Mouse (Mus musculus) c-Kit-positive CD71-positive TER-119-negative erythroid progenitor cells, embryonic 14.5 days (primary cell): ENCODE data around the gene Ppp1r3d.

Experiments
- DNase-seq: peaks from one replicate; pipeline ENCODE4 v3.0.0-alpha.2; 2013; ENCODE audit warnings: low read depth

Gene Ppp1r3d

DNA sequence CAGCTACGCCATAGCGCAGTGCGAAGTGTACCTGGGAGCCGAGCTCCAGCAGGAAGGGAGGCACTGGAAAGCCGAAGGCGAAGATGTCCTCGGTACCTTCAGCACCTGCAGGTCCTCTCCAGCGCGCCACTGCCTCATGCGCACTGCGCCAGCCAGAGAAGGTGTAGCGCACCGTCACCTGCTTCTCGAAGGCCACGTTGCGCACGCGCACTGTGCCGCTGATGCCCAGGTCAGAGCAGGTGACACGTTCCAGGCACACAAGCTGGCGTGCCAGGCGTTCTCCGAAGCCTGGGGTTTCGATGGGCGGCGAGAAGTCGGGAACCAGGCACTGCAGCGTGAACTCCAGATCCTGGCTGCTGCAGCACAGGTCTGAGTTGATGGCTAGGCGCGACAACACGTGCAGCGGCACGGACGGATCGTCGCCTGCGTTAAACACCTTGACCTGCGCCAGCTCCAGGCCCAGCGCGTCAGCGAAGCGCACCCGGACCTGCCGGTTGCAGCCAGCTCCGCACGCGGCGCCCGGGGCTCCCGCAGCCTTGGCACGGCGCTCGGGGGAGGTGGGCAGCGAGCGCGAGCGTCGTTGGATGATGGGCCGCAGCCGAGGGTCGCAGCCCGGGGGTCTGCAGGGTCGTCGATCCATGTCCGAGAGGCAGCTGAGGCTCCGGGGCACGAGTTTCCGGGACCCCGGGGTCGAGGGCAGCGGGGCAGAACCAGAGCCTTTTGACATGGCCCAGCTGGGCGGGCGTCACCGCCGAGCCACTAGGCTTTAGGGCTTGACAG is 601 bp downstream of the Ppp1r3d start:
- DNase-seq = no peak

DNA sequence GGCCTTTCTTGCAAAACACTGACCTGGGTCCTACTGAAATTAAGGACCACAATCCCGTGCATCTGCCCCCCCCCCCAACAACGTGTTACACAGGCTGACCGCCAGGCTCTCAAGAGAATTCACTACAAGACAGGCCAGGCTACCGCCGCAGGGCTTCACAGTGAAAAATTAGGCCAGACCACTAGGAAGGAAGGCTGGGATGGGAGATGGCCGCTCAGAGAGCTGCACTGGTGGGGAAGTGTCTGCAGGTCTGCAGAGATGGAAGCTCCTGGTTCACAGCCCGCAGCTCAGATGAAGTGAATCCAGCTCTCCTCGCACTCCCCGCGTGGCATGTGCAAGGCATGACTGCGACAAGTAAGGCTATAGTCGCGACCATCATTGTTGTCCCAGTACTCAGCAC is 1.2 kb downstream of the Ppp1r3d start:
- DNase-seq = no peak

DNA sequence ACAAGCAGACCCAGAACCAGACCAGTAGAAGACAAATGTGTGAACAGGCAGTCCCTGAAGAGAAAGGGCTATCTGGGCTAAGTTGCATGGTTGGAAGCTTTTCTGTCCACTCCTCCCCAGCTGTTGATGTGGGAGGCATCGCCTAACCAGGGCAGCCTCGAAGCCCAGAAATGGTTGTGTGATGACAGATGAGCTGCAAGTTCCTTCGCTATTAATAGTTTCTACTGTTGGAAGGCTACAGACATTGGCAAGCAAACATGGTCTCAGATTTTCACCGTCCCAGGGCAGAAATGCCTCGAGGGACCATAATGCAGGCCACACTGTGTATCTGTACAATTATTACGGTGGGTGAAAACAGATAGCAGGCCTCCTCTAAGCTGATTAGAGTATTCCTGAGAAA is 1.7 kb downstream of the Ppp1r3d start:
- DNase-seq = no peak

DNA sequence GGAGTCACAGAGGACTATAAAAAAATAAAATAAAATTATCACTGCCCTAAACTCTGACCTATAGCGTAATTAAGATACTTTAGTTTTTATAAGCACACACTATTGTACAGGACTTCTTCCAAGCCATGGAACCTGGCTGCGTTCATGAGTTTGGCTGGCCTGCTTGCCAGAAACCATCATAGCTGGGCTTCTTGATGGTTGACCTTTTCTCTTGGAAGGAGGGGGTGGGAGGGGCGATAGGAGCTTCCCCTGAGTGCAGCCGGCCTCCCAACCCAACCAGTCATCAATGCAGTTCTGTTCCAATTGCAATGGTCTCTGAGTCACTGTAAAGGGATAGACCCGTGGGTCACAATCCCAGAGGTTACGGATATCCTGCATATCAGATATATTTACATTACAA is 4.0 kb downstream of the Ppp1r3d start:
- no peak for DNase-seq

GRCm38 (mm10) chr2:178409024-178409423 is 5.2 kb downstream of the Ppp1r3d start:
- no peak for DNase-seq

- no peak for DNase-seq
These were observed 7.0 kb downstream of the Ppp1r3d start, which contains the start of gene Sycp2 for GRCm38 (mm10) chr2:178407053-178407815. Sycp2 (minus strand) TSS chr2:178407685.
